Mouse (Mus musculus) CD8-positive naive resting alpha-beta T cell, adult 2 months (primary cell): ENCODE data around the gene Gm10260.

ENCODE experiments used
- DNase-seq, 2 experiments: peaks; one replicate each; pipeline ENCODE4 v3.0.0; 2022; ENCODE audit warnings: low read depth in 2 of 2, low spot score in 2 of 2

Gm10260 gene

DNA sequence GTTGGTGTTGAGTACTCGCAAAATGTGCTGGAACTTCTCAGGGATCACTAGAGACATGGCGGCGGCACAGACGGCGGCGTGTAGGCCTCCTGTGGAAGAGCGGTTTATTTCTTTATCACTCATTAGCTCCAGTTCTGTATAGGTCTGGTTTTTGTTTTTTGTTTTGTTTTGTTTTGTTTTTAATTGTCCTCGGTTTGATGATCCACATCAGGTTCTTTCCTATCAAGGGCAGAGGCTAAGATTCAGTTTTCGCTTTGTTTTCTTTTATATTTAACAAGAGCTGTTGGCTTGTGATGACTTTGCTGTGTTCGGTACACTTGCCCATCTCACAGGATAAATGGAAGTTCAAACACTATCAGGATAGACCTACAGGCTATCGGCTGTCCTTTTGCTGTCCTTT is at the start of gene Gm10260:
Gene Gm10260 (minus strand): TSS at position 101 of the 400 bp plus-strand sequence.
- no peak for DNase-seq

DNA sequence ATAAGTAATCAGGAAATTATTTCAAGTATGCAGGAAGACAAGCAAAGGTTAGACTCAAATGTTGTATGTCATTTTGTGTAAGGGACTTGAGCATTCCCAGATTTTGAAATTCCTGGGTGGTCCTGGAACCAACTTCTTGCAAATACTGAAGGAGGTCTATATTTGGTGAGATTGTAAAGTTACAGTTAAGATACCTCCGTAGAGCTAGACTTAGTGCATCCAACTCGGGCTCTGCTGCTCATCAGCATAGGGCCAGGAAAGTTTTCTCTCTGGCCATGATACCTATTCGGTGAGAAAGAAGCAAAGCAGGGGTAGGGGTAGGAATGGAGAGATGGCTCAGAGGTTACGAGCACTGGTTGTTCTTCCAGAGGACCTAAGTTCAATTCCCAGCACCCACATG is 49.4 kb upstream of the Gm10260 start:
- no peak for DNase-seq

DNA sequence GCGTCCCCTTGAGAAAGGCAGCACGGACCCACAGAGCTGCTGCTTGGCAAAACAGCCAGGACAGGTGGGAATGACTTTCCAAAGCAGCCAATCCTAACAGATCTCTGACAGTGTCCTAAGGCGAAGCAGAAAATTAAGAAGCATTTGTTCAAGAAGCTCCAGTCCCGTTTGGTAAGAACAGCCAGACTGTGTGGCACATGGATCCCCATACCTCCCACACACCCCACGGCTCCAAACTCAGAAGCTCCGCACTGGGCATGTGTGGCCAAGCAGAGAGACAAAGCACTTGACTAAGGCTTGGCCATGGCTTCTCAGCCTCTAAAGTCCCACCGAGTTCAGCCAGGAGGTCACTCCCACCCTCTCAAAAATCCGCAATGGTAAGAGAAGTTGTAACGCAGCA is 45.5 kb upstream of the Gm10260 start:
- no peak for DNase-seq

DNA sequence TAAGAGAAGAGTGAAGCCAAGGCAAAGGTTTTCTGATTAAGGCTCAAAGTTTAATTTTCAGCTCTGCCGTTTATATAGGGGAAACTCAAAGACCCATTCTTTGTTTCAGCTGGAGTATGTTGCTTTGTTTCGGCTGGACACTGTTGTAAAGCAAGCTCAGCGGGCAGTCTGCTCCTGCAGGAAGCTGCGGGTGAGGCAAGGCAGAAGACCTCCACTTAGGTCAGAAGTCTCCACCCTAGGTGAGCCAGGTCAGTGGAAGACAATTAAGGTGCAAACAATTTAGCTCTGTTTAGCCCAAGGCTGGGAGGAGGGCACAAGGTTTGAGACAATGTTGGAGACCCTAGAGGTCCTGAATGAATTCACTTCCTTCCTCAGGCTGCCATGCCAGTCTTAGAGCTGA is 42.0 kb upstream of the Gm10260 start:
- DNase-seq, result no peak

DNA sequence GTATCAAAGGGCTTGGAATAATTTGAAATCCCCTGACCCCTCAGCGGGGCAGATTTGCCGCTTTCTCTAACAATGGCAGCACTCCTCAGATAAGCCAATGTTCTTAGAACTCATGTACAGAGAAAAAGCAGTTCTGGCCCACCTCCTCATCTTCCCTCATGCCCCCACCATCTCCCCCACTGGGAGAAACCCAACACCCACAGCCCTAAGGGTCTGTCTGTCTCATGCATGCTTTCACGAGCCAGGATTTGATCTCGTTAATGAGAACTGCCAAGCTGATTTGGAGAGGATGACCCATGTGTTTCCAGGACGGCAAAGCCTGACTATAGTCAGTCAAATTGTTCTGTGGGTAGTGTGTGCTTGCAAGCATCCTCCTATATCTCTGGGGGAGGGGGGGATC is 37.0 kb upstream of the Gm10260 start:
- DNase-seq, result no peak

DNA sequence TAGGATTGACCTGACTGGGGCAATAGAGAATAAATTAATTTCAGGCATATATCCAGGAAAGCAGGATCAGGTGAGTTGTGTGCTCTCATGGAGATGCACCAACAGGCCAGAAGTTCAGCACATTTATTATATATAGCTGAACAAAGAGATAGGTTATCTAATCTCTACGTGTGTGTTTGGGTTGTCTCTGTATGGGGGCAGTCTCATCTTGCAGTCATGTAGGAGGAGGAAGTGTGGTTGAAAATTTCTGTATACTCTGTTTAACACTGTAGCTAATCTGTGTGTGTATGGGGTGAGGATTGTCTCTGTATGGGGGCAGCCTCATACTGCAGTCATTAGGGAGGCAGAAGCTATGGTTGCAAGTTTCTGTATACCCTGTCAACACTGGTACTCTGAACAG is 34.3 kb upstream of the Gm10260 start:
- DNase-seq, result no peak

DNA sequence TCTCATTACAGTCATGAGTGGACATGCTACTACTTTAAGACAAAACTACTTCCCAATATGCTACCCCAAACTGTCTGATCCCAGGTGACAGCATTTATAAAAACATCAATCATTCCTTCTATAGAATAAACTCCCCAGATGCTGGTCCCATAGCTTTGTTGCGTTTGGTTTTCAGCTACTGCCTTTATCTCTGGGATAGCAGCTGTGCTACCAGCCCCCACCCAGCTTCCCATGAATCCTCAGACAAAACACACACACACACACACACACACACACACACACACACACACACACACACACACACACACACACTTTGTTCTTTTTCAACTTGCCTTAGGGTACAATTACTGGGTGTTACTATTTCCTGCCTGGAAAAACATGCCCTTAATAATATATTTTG is 33.5 kb upstream of the Gm10260 start:
- no peak for DNase-seq

DNA sequence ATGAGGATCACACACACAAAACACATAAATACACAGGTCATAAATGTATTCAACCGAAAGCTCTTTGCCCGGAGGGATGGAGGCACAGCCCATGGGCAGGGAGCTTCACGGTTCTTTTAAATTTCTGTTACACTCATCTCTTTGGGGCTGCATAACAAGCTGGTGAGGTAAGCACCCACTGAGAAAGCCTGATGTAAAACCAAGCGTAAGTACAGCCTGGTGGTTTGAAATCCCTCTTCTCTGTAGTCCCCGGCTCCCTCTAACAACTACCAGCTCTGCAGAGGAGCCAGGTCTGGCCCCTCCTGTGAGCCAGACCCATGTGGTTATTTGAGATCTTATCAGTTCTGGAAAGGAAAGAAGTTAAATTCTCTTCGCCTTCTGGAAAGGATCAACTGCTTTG is 31.2 kb upstream of the Gm10260 start:
- DNase-seq, result no peak

DNA sequence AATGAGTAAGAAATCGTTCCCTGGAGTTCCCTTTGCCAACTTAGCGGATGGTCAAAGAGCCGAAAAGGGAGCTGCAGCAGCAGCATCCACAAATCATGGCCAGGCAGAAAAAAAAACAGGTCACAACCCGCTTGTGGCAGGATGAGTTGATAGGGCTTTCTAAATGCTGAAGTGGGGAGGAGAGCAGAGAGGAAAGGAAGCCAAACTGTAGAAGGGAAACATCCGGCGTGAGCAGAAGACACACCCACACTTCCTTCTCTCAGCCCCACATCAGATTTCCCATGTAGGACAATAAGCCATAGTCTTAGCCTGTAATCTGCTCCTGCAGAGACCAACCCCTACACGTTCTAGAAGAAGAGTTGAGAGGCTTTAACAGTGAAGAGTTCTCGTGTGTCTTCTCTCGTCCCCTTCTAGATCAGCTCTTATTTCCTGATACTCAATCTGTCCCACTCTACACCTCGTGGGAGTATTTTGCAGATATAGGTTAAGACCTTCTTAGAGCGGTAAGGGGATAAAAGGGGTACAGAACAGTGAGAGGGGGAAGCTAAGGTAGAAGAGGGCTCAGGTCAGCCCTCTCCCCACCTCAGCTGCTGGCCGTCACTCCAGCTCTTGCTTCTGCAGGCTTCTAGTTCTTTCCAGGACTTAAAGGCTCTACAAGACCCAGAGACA is 29.5 kb upstream of the Gm10260 start:
- peak; percentile 24 to 25 for DNase-seq

DNA sequence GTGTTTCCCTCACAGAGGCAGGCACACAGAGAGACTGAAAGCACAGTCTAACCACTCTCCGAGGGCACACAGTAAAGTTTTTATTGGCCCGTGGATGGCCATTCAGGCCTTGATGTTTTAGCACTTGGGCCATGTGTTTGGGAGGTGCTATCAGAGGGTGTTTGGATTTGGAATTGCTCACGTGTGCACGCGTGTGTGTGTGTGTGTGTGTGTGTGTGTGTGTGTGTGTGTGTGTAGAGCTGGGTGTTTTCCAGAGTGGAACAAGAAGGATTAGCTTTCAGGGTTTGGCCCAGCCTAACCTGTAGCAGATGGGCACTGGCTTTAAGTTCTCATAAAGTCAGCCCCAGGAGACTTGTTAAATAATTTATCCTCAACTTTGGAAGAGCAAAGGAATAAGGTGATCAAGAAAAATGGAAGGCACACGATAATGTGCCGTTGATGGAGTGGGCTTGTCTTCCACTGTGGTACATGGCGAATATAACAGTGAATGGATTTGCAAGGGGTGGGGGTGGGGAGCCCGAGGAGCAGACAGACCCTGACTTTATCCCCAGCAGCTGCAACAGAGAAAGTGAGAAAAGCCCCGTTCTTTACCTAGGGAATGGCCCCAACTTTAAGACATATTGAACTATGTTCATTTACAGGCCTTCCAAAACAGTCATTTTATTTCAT is 24.9 kb upstream of the Gm10260 start:
- no peak for DNase-seq

DNA sequence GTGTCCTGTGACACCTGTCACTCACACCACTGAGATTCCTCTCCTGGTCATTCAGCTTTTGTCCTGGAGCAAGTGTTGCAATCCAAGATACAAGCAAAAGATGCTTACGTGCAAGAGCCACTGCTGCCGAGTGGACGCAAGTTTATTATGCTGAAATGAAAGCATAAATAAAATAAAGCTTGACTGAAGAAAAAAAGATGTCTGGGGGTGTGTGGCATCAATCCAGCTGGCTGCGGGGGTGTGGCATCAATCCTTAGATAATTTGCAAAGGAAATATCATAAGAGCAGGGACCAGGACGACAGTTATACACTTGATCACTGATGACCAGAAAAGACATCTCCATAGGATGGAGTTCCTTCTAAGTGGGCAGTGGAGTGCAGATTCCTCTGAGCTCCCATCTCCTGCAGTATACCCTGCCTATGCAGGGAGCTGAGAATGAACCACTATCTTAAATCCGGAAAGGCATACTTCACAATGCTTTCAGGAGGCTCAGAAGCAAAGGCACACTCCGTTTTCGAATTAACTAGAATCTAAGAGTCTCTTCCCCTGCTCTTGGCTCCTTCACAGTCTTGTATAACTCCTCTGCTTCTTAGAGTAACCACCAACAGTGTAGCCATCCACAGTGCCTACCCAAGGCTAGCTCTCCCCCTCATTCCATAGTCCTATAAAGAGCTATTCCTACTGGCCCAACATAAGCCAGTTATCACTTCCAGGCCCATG is 23.2 kb upstream of the Gm10260 start:
- no peak for DNase-seq

DNA sequence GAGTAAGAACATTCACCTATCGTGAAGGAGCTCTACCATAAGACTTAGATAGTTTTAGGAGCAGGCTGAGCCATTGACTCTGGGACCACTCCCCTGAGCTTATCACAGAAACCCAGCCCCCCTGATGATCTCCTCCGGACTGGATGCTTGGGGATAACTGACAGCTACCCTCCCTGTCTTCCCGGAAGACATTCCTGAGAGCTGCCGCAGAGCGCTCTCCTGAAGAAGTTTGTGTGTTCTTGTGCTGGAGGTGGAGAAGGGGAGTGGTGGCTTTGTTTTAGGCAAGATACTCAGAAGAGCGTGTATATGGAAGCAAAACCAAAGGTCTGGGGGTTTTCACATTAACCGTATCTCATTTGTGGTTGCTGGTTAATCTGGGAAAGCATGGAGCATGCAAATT is 21.6 kb upstream of the Gm10260 start:
- no peak for DNase-seq

DNA sequence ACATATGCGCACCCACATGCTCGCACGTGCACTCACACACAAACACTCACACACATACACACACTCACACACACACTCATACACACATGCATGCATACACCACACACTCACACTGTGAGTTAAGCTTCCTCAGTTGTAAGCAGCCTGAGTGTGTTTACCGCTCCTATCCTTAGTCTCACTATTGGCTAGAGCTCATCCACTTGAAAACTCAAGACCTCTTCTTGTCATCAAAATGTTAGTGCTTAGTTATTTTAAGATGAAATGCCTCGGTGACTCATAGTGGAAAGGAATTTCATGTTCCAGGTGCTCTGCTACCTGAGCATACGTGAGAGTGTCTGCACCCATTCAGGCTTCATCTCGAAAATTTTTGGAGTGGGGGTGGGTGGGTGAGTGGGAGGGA is 21.2 kb upstream of the Gm10260 start:
- DNase-seq, result no peak

DNA sequence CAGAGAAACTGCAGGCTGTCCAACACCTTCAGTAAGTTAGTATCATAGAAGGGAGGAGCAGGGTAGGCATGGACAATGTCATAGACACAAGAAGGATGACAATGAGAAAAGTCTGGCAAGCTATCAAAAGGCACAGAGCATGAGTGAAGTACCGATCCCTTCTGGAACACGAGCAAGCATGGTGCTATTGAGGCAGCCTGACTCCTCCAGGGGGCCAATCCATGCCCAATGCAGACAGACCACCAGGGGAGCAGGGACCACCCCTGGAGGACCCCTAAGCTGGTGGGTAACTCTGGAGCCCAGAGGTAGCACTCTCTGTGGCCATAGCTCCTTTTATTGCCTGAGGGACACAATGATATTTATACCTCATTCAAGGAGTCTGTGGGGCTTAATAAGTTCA is 20.1 kb upstream of the Gm10260 start:
- DNase-seq, result no peak

DNA sequence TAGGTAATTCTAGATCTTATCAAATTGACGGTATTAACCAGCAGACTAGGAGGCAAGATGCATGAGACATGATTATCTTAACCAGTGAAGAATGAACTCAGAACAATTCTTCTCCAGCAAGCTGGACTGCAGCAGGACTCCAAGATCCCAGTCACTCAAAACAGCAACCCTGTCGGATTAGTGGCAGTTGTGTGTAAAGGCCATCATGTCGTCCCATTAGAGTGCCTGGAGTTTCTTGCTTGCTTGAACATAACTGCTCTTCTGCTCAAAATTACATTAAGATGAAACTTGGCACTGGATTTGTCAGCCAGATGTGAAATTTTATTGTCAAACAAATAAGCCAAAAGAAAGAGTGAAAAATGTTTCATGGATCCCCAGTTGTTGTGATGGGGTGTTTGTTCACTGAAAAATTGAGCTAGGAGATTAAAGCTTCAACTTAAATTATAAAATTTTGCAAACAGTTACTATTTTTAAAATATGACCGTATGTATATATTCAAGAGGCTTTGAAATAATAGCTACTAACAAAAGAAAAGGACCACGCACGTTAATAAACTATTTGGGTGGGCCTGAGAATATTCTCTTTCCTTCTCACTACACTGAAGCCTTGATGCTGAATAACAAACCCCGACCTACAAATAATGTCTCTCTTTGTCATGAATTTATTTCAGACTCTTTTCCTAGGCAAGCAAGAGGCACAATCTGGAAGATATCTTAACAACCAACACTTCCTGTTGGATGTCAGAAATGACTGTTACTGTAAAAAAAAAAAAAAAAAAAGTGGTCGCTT is 19.4 kb upstream of the Gm10260 start:
- no peak for DNase-seq

DNA sequence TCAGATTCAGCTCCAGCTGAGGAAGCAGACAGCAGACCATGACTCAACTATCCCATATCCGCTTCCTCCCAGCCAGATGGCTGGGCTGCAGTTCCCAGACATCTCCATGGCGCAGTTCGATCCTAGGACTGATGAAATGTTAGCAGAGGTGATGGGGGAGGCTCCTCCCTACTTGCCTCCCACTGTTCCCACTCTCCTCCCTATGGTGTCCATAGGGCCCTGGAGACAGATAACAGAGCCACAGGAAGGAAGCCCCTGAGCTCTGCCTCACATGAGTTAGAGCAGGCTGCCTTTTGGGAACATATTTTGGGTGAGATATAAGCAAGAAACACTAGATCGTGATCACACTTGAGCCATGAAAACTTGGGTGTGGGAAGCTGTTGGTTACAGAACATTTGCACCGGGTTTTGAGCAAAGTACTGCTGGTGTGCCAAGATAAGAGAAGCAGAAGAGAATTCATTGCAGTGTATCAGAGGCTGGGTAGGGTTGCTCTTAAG is 18.3 kb upstream of the Gm10260 start:
- no peak for DNase-seq

DNA sequence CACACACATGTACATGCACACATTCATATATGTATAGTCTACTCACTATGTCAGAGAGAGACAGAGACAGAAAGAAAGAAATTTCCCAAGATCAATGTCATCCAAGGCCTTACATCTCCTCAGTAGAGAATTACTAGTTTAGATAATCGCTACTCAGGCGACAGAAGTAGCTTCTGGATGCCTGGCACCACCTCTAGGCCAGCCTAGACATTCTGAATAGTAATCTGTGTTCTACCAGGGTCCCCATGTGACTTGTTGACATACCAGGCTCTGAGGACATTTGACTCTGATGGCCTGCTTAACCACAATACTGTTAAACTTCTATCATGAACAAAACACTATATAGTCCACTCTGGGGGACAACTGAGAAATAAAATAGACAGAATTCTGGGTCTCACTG is 17.2 kb upstream of the Gm10260 start:
- no peak for DNase-seq

DNA sequence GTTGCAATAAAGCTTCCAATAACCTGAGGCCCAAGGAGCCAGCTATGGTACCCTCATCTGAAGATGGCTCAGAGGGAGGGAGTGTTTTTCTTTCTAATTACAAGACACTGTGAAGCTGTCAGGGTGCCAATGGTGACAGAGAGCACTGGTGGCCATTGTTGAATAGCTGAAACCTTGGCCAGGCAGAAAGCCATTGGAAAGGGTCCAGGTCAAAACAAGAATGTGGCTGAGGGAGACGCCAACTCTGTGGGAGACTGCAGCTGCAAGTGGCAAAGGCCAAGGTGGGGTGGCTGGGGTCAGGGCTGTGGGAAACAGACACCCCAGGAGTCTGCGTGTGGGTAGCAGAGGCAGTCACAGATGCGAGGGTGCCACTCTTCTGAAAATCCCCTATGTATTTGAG is 16.3 kb upstream of the Gm10260 start:
- DNase-seq, result no peak

DNA sequence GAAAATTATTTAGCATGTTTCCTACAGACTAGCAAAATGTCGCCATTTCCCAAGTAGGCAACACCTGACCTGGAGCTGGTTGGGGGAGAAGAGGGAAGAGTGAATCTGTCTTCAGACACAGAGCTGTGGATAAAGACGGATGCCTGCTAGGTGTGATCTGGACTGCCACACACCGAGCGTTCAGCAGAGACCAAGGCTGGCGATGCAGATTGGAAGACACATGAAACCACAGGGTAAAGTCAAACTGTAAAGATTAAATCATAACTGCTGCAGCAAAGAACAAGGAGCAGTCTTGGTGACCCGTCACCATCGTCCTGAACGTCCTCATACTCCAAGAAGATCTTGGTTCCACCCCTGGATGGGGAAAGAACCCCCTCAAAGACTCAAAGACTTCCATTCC is 15.5 kb upstream of the Gm10260 start:
- no peak for DNase-seq

DNA sequence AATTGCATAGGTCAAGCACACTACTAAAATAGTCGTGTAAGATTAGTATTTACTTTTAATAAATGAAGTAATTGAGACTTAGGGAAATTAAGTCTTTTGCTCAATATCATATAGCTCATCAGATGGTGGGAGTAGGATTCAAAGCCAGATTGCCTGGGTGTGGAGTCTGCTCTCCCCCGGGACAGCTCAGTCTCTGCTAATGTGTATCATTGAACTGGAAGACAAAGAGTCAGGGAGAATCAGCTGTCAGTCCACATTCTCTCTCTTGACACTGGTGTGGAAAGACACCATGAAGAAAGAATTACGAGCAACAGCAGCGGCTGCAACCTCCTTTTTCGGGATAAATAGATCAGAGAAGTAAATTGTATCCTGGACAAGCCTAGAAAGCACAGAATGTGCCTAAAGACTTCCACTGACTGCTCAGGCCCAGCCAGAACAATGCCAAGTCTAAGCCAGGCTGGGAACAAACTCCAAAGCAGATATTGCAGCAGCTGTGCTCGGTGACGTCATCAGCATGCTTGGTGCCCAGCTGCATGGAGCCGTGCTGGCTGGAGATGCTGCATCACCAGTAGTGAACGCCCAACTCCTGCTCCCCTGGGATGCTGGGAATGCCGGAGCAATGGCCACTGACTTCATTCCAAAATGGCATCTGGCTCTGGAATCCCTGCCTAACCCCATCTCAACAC is 14.5 kb upstream of the Gm10260 start:
- no peak for DNase-seq

DNA sequence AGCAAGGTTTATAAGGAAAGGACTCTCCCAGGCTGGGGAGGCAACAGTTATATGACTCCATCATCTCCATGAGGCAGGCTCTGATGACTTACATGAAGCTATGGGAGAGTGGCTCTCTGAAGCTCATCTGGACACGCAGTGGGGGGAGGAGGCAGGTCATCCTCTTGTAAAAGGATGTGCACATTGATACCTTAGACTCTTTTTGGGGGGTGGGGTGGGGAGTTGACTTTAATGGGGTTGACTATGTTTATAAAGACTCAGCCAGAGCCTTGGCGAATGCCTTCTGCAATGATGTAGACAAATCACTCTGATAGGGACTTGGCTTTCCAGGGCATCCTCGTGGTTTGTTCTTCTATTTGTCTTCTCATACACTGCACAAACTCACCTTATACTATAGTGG is 8.8 kb upstream of the Gm10260 start:
- DNase-seq, result no peak
